Mouse (Mus musculus): ENCODE measurements at regions not wholly inside any gene's neighbourhood (a gene's known extent, or its start where the extent isn't known, plus 50 kb on each side); places are given as distances from the start of the nearest gene placed in this dataset.
A peak's percentile ranks its signal among the peaks of the same experiment; 100 is the strongest.

GRCm38 (mm10) chr14:92316773-92317172 lies 1573.7 kb downstream of the Pcdh9 start:
- Histone ChIP-seq H3K27ac (ENCODE audit: low read depth) (no peak overlapping the region), H3K9me3 (ENCODE audit: low read depth, low read length) (no peaks in the 10 kb centered on the region), H3K9ac (no peak overlapping the region), H3K27me3 (ENCODE audit: insufficient read depth, low read length) (no peaks in the 10 kb centered on the region), H3K4me3 (ENCODE audit: low read depth, low read length) (no peak overlapping the region), H3K4me1 (ENCODE audit: insufficient read depth) (no peaks in the 10 kb centered on the region), H3K4me2 (no peak overlapping the region), H3K36me3 (ENCODE audit: insufficient read depth) (no peaks in the 10 kb centered on the region)
- DNase-seq: no peak
- no peak for ATAC-seq (ENCODE audit: insufficient read depth)
- no peak for TF ChIP-seq CTCF (IDR thresholded peaks at IDR 0.05; ENCODE audit: low read depth)

- no peak overlapping the region for H3K9ac ChIP-seq
- peak; percentile 63 for ATAC-seq (ENCODE audit: insufficient read depth)
- no peaks in the 10 kb centered on the region for H3K36me3 ChIP-seq (ENCODE audit: insufficient read depth)
- peak; percentile 82 for DNase-seq
- TF ChIP-seq CTCF (IDR thresholded peaks at IDR 0.05; ENCODE audit: low read depth): no peak
- WGBS: 37% methylated on average over 3 of the region's 3 CpGs
- no peak overlapping the region for H3K4me3 ChIP-seq (ENCODE audit: low read depth, low read length)
- H3K27me3 ChIP-seq (ENCODE audit: insufficient read depth, low read length): no peaks in the 10 kb centered on the region
- no peaks in the 10 kb centered on the region for H3K9me3 ChIP-seq (ENCODE audit: low read depth, low read length)
- no peak overlapping the region for H3K4me2 ChIP-seq
- H3K4me1 ChIP-seq (ENCODE audit: insufficient read depth): no peaks in the 10 kb centered on the region
- H3K27ac ChIP-seq (ENCODE audit: low read depth): no peak overlapping the region
Observed at GRCm38 (mm10) chr14:92303940-92304339, 1586.5 kb downstream of the Pcdh9 start.

GRCm38 (mm10) chr14:92271200-92271599 lies 1619.3 kb downstream of the Pcdh9 start:
- Histone ChIP-seq H3K9ac (no peak overlapping the region), H3K9me3 (ENCODE audit: low read depth, low read length) (no peaks in the 10 kb centered on the region), H3K4me1 (ENCODE audit: insufficient read depth) (no peaks in the 10 kb centered on the region), H3K4me3 (ENCODE audit: low read depth, low read length) (no peak overlapping the region), H3K36me3 (ENCODE audit: insufficient read depth) (no peaks in the 10 kb centered on the region), H3K4me2 (no peak overlapping the region), H3K27me3 (ENCODE audit: insufficient read depth, low read length) (no peaks in the 10 kb centered on the region), H3K27ac (ENCODE audit: low read depth) (no peak overlapping the region)
- DNase-seq (no peak), ATAC-seq (ENCODE audit: insufficient read depth) (no peak)
- TF ChIP-seq CTCF (IDR thresholded peaks at IDR 0.05; ENCODE audit: low read depth): no peak

GRCm38 (mm10) chr14:92222746-92223145 lies 1667.7 kb downstream of the Pcdh9 start:
- no peak for TF ChIP-seq CTCF (IDR thresholded peaks at IDR 0.05; ENCODE audit: low read depth)
- Histone ChIP-seq H3K27me3 (ENCODE audit: insufficient read depth, low read length) (no peaks in the 10 kb centered on the region), H3K9ac (no peak overlapping the region), H3K4me1 (ENCODE audit: insufficient read depth) (no peaks in the 10 kb centered on the region), H3K4me2 (no peak overlapping the region), H3K27ac (ENCODE audit: low read depth) (no peak overlapping the region), H3K4me3 (ENCODE audit: low read depth, low read length) (no peak overlapping the region), H3K36me3 (ENCODE audit: insufficient read depth) (no peaks in the 10 kb centered on the region), H3K9me3 (ENCODE audit: low read depth, low read length) (no peaks in the 10 kb centered on the region)
- no peak for DNase-seq
- no peak for ATAC-seq (ENCODE audit: insufficient read depth)
- whole genome bisulfite sequencing: 75% methylated on average over 5 of the region's 5 CpGs

Measured in lung, embryonic 14.5 days (tissue).